Mouse (Mus musculus): ENCODE data around the gene Resp18.

DNA sequence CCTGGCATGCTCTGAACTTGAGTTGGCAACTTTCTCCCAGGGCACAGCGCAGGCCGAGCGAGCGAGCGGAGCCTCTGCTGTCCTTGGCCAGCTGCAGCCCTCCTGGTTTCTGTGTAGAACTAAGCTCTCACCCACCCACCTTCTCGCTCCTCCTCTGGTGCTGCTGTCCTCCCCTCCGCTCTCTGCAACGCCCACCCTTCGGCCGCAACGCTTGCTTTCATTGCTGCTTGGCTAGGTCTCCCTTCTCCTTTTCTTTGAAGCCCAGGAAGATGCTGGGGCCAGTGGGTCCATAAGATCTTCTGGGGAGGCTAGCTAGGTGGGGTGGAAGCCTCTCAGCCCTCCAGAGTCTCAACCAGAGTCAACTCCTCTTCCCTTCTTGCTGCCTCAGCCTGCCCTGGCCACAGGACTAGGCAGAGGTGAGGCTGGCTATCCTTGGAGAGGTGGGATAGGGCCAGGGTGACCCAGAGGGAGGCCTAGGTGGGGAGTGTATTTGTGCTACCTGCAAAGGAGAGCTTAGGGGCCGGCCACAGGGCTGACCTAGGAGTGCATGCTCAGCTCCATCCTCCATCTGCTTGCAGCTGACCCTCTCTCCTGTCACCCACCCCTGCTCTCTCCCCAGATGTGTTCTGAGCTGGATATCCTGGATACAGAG is 33.9 kb downstream of the Resp18 start:
- no peak for TF ChIP-seq CTCF (IDR thresholded peaks at IDR 0.05; ENCODE audit: low read depth)
- TF ChIP-seq EP300 (IDR thresholded peaks at IDR 0.05; ENCODE audit: low read depth), result no peak

Measured in liver, embryonic 14.5 days (tissue).